Mouse (Mus musculus) megakaryocyte progenitor cell, adult 5-6 weeks (primary cell): ENCODE measurements around the gene B3gnt3. TPM values are rescaled to one million over a fixed set of nuclear protein-coding genes. Genes with fewer than 3 reads are reported as not detected.

Experiments
- ATAC-seq: replicated peaks from 2 replicates; pipeline ENCODE4 v1.8.0; 2016; ENCODE audit warnings: mild to moderate bottlenecking, moderate TSS enrichment, inconsistent platforms; ENCODE audit not compliant: poor library complexity
- total RNA-seq, 2 experiments: library from RNA; stranded (forward) in 1 of 2; stranded (reverse) in 1 of 2; fragments of 157-497, 149-512 nt in 1 of 2; fragments of 200-1000 nt in 1 of 2; gene quantifications; 2 replicates each; pipeline versions ENCODE4 v1.2.3 to v1.2.4; 2015 to 2017

The B3gnt3 gene
- total RNA-seq, 2 experiments from 2014 or later, result 0.12 to 0.54 TPM

- no peak for ATAC-seq
These were observed 21.9 kb downstream of the B3gnt3 start for GRCm38 (mm10) chr8:71679550-71680168.

- no peak for ATAC-seq
These were observed 22.5 kb downstream of the B3gnt3 start for GRCm38 (mm10) chr8:71679116-71679515.

GRCm38 (mm10) chr8:71678216-71678615, 23.4 kb downstream of the B3gnt3 start:
- ATAC-seq, result no peak

- no peak for ATAC-seq
These were observed 24.0 kb downstream of the B3gnt3 start for GRCm38 (mm10) chr8:71677555-71677954.

GRCm38 (mm10) chr8:71676803-71677202, 24.8 kb downstream of the B3gnt3 start:
- no peak for ATAC-seq

- ATAC-seq, result peak; percentile 55
These were observed 25.4 kb downstream of the B3gnt3 start, which contains the start of gene Jak3 for GRCm38 (mm10) chr8:71676020-71676741. Gene Jak3 (plus strand): TSS chr8:71676296.

- ATAC-seq, result no peak
These were observed 26.1 kb downstream of the B3gnt3 start for GRCm38 (mm10) chr8:71675456-71676019.

GRCm38 (mm10) chr8:71674071-71674470, 27.5 kb downstream of the B3gnt3 start:
- no peak for ATAC-seq

GRCm38 (mm10) chr8:71672168-71672735, 29.3 kb downstream of the B3gnt3 start:
- ATAC-seq, result no peak

- peak; percentile 79 for ATAC-seq
These were observed 30.0 kb downstream of the B3gnt3 start, which contains the start of gene Unc13a for GRCm38 (mm10) chr8:71671549-71671965. Gene Unc13a (minus strand): TSS chr8:71671757.

GRCm38 (mm10) chr8:71670621-71671548, 30.7 kb downstream of the B3gnt3 start:
- ATAC-seq, result peak; percentile 10

- ATAC-seq, result no peak
These were observed 31.4 kb downstream of the B3gnt3 start for GRCm38 (mm10) chr8:71670198-71670597.

GRCm38 (mm10) chr8:71668220-71668975, 33.2 kb downstream of the B3gnt3 start:
- ATAC-seq, result peak; percentile 29

- ATAC-seq, result no peak
These were observed 34.3 kb downstream of the B3gnt3 start for GRCm38 (mm10) chr8:71667256-71667655.

GRCm38 (mm10) chr8:71666855-71667254, 34.7 kb downstream of the B3gnt3 start:
- ATAC-seq, result no peak

- ATAC-seq, result peak; percentile 74
These were observed 36.1 kb downstream of the B3gnt3 start for GRCm38 (mm10) chr8:71665331-71666130.

GRCm38 (mm10) chr8:71660325-71661120, 41.1 kb downstream of the B3gnt3 start:
- ATAC-seq, result peak; percentile 69

- no peak for ATAC-seq
These were observed 41.8 kb downstream of the B3gnt3 start for GRCm38 (mm10) chr8:71659751-71660150.
